Mouse (Mus musculus): Measurements from ENCODE around the gene Rps24.
"Not testable (repeated sequence)": the region's sequence is repeated elsewhere in the genome, so short reads cannot be mapped to it uniquely, and the experiment has no call there.

Rps24 gene

GRCm38 (mm10) chr14:24486773-24487227 is at the start of gene Rps24, which contains the start of gene Polr3a:
Gene Rps24, plus strand, starts transcription at chr14:24487125.
Gene Polr3a, minus strand, starts transcription at chr14:24487058.
- peak; percentile 91 for DNase-seq

- not testable (repeated sequence) for DNase-seq
Observed at GRCm38 (mm10) chr14:24443529-24443928, 43.4 kb upstream of the Rps24 start.

GRCm38 (mm10) chr14:24458191-24458590 is 28.7 kb upstream of the Rps24 start:
- DNase-seq = no peak

DNA sequence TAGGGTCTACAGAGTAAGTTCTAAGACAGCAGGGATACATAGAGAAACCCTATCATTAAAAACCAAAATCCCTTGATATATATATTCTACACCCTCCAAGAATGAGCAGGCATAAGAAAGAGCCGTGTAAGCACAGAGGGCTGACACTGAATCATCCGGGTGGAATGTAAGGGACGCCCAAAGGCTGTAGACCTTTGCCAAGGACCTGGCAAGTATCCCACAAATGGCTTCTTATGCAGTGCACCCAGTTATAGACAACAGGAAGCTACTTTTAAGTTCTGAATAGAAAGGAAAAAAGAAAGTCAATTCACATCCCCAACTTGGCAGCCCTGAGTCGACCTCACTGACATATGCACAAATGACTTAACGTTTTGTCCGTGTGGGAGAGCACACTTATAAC is 18.1 kb upstream of the Rps24 start:
- no peak for DNase-seq

GRCm38 (mm10) chr14:24486241-24486767 is 621 bp upstream of the Rps24 start:
- no peak for DNase-seq

- DNase-seq = peak; percentile 50
Observed at GRCm38 (mm10) chr14:24489772-24490171, 2.8 kb downstream of the Rps24 start.

DNA sequence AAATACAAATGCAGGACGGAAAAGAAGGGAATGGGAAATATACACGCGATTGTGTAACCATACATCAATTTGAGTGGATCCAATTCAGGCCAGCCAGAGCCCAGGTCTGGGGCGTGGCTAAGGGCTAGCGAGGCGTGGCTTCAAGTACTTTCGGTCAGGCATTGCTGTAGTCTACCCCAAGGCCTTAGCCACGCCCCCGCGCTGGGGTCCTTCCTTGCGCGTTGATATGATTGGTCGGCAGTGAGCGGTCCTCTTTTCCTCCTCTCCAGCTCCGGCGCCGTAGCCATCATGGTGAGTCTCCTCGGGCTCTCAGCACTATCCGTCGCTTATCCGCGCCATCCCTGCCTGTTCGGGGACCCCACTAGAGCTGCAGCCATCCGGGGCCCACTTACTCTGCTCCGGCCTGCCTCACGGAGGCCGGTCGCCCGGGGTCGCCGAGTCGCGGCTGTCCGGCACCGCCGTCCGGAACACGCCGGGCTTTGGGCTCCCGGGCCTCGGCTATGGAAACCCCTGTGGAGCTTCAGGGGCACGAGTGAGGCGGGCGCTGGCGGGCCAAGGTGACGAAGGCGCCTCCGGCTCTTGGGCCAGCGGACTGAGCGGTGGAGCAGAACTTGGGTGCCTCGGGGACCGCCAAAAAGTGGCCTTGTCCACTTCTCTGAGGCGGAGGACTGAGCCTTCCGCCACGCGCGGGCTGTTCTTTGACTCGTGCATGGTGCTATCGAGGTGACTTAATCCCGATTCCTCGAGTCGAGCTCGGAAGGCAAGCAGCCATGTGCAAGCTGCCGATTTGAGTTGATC is 3.7 kb downstream of the Rps24 start:
- peak; percentile 97 for DNase-seq

GRCm38 (mm10) chr14:24491266-24491981 is 4.5 kb downstream of the Rps24 start:
- no peak for DNase-seq

- no peak for DNase-seq
Observed at GRCm38 (mm10) chr14:24493256-24493655, 6.3 kb downstream of the Rps24 start.

DNA sequence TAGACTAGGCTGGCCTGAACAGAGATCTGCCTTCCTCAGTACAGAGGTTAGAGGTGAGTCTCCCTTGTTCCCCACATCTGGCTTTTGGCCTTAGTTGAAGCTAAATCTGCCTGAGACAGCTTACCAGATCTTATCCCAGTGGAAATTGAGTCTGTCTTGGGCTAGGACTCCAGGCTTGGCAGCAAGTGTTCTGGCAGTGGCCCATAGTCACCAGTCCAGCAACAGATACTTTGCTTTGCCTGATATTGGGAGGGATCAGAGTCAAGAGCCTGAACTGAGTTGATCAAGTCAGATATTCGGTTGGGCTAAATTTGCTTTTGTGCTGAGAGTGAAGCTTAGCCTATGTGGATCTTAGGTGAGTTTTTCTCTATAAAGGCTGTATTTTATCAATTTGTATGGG is 9.6 kb downstream of the Rps24 start:
- no peak for DNase-seq

DNA sequence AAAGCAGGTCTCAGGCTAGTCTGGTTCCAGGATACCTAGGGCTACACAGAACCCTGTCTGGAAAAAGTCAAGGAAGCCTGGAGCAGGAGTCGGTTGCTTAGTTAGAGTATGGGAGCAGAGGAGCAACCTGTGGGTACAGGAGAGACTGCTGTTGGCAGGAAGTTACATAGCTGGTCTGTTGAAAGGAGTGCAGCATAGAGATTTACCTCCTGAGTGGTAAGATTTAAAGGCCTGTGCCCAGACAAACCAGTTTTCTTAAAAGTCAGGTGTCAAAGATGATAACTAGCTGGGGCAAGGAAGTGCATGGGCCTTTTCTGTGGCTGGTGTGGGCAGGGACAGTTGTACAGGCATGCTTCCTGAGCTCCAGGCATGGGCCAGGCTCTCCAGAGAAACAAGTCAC is 10.5 kb downstream of the Rps24 start:
- no peak for DNase-seq

DNA sequence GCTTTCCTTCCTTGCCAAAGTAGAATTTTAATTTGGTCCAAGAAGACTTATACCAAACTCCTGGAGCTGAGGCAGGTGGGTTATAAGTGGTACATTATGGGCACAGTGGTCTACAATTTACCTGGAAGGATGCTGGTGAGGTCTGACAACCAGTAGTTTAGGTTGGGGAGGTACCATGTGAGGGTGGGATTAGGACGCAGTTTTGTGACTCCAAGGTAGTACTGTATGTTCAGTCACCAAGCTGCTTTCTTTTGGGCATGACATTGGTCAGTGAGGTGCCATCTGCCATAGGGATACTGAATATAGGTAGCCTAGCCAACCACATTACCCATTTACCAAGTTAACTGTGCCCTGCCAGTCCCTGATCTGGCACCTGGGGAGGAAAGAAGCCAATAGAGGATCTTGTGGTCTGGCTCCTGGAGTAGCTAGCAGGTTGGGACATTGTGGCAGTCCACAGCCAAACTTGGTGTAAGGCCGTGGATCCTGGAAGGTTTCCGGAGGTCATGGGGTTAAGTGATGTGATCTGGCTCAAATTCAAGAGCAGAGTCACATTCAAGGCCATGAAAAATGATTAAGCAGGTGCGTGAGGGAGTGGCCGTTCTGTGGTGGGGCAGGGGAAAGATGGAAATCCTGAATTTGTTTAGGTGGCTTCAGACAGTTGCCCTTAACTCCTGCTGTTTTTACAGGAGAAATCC is 11.8 kb downstream of the Rps24 start:
- DNase-seq = peak; percentile 48

- DNase-seq = no peak
Observed at GRCm38 (mm10) chr14:24499478-24499877, 12.6 kb downstream of the Rps24 start.

- peak; percentile 83 for DNase-seq
Observed at GRCm38 (mm10) chr14:24500091-24500844, 13.3 kb downstream of the Rps24 start.

DNA sequence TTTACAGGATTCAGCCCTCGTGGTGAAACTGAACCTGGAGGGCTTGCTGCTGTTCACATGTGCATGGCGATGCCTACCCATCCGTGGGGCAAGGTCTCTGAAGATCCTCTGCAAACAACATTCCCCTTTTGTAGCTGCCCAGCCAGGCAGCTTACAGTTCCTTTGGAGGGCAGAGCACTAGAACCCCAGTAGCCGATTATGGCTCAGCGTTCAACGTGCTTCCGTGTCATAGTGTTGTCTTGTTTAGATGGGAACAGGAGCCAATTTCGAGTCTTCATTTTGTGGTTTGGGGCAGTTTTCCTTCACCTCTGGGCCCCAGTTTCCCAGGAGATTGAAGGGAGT is 13.9 kb downstream of the Rps24 start:
- no peak for DNase-seq

DNA sequence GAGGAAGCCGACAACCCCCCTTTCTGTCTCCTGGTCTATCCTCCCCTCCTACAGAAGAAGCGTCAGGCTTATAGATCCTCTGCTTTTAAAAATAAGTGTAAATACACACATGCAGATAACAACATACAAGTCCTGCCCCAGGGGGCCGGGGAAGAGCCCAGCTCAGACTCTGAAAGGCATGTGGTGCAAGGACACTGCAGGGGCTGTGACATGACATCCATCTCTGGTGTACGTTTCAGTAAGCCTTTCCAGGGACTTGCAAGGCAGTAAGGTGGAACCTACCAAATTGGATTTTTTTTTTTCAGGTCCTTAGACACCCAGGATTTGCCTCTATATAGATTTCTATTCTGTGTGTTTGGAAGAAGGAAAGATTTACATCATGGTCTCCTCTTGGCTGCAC is 14.3 kb downstream of the Rps24 start:
- DNase-seq = no peak

GRCm38 (mm10) chr14:24507452-24508069 is 20.6 kb downstream of the Rps24 start:
- no peak for DNase-seq

- DNase-seq = no peak
Observed at GRCm38 (mm10) chr14:24508070-24508773, 21.3 kb downstream of the Rps24 start.

- DNase-seq = no peak
Observed at GRCm38 (mm10) chr14:24509557-24509956, 22.6 kb downstream of the Rps24 start.

GRCm38 (mm10) chr14:24510218-24510617 is 23.3 kb downstream of the Rps24 start:
- DNase-seq = no peak

DNA sequence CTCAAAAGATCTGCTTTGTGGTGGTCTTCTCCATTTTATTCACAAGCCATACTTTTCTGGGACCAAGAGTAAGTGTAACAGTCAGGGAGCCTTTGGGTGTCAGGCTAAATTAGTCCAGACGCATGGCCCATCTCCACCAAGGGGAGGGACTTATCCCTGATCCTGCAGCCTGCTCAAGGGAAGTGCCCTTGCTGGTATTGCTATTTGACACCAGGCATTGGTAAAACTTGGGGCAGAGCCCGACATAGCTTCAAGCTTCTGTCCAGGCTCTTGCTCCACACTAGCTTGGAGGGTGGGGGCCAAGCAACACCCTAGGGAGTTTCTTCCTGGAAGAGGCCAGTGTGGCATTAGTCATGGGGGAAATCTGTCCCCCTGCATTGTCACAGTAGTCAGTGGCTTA is 23.8 kb downstream of the Rps24 start:
- DNase-seq = no peak

All from cerebellum, adult 11-12 months (tissue).